Mouse (Mus musculus): ENCODE measurements around the gene Aff4. TPM values are rescaled to one million over a fixed set of nuclear protein-coding genes. Genes with fewer than 3 reads are reported as not detected.

The Aff4 gene
- polyA plus RNA-seq, 1 experiment, result 69.0 TPM

DNA sequence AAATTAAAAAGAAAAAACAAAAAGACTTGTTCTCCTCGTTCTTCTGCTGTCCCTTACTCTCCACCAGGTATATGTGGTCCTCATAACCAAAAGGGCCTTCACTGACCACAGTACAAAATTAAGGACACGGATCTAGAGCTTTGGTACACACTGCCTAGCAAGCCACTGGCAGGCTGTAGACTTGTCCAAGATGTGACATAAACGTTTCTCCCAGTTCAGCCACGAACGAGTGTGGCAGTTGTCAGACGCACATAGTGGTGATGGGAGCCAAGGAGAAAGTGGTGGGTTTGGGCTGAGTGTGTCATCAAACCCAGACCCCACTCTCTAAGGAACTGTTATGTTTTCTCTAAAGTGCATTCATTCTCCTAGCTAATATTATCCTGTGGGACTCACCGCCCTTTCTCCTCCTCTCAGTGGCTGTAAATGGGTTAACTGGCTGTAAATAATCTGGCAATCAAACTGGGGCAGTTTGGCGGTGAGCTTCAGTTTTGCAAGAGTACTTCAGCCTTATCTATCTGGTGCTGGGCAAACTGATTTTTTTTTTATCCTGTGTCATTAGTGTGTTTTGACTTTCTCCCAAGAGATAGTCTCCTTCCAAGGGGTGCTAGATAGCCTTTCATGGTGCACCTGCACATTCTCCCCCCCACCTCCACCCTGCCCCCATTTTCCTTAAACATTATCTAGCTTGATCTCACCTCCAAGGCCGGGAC, 80.9 kb downstream of the Aff4 start:
- no peak for DNase-seq (ENCODE audit: low read depth)
- no peak for TF ChIP-seq CTCF (IDR thresholded peaks at IDR 0.05; ENCODE audit: borderline replicate concordance, extremely low read depth, insufficient read depth, insufficient read length)
- no peak for TF ChIP-seq POLR2A (IDR thresholded peaks at IDR 0.05; ENCODE audit: borderline replicate concordance, extremely low read depth, insufficient read depth, insufficient read length, poor library complexity, severe bottlenecking)

GRCm38 (mm10) chr11:53433057-53433456, 82.4 kb downstream of the Aff4 start:
- TF ChIP-seq CTCF (IDR thresholded peaks at IDR 0.05; ENCODE audit: borderline replicate concordance, extremely low read depth, insufficient read depth, insufficient read length) (no peak), POLR2A (IDR thresholded peaks at IDR 0.05; ENCODE audit: borderline replicate concordance, extremely low read depth, insufficient read depth, insufficient read length, poor library complexity, severe bottlenecking) (no peak)
- no peak for DNase-seq (ENCODE audit: low read depth)

DNA sequence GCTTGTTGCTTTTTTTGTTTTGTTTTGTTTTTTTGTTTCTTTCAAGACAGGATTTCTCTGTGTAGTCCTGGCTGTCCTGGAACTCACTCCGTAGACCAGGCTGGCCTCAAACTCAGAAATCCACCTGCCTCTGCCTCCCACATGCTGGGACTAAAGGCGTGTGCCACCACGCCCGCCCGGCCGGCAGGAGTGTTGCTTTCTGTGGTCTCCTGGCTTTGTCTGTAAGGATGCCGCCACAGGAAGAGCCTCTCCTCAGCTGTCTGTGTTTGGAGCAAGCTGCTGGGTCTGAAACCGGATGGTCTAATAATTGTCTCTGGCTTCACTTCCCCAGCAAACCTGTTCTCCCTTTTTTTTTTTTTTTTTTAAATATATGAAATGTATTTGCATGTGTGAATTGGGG, 84.9 kb downstream of the Aff4 start:
- DNase-seq (ENCODE audit: low read depth), result no peak
- no peak for TF ChIP-seq POLR2A (IDR thresholded peaks at IDR 0.05; ENCODE audit: borderline replicate concordance, extremely low read depth, insufficient read depth, insufficient read length, poor library complexity, severe bottlenecking)
- no peak for TF ChIP-seq CTCF (IDR thresholded peaks at IDR 0.05; ENCODE audit: borderline replicate concordance, extremely low read depth, insufficient read depth, insufficient read length)

GRCm38 (mm10) chr11:53436338-53436737, 85.7 kb downstream of the Aff4 start:
- TF ChIP-seq CTCF (IDR thresholded peaks at IDR 0.05; ENCODE audit: borderline replicate concordance, extremely low read depth, insufficient read depth, insufficient read length), result no peak
- no peak for DNase-seq (ENCODE audit: low read depth)

DNA sequence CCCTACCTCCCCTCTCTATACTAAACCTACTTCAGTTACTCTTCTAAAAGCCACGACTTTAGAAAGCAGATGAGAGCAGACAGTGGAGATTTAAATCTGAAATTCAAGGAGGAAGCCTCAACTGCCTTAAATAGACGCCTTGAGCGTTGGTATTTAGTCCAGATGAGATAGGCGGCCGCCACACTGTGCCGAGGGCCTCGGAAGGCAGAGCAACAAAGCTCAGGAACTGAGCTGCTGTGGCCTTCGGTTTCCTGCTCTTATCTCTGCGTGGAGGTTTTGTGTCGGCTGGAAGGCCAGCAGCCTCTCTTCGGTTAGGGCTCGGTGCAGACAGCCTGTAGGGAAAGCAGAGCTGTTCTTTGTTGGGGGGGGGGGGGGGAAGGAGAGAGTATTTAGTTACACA, 91.3 kb downstream of the Aff4 start:
- no peak for DNase-seq (ENCODE audit: low read depth)
- TF ChIP-seq POLR2A (IDR thresholded peaks at IDR 0.05; ENCODE audit: borderline replicate concordance, extremely low read depth, insufficient read depth, insufficient read length, poor library complexity, severe bottlenecking) (no peak), CTCF (IDR thresholded peaks at IDR 0.05; ENCODE audit: borderline replicate concordance, extremely low read depth, insufficient read depth, insufficient read length) (no peak)

GRCm38 (mm10) chr11:53443861-53444260, 93.2 kb downstream of the Aff4 start:
- DNase-seq (ENCODE audit: low read depth), result no peak
- TF ChIP-seq CTCF (IDR thresholded peaks at IDR 0.05; ENCODE audit: borderline replicate concordance, extremely low read depth, insufficient read depth, insufficient read length) (no peak), POLR2A (IDR thresholded peaks at IDR 0.05; ENCODE audit: borderline replicate concordance, extremely low read depth, insufficient read depth, insufficient read length, poor library complexity, severe bottlenecking) (no peak)

GRCm38 (mm10) chr11:53445562-53445961, 94.9 kb downstream of the Aff4 start:
- TF ChIP-seq CTCF (IDR thresholded peaks at IDR 0.05; ENCODE audit: borderline replicate concordance, extremely low read depth, insufficient read depth, insufficient read length), result no peak
- TF ChIP-seq POLR2A (IDR thresholded peaks at IDR 0.05; ENCODE audit: borderline replicate concordance, extremely low read depth, insufficient read depth, insufficient read length, poor library complexity, severe bottlenecking), result no peak
- no peak for DNase-seq (ENCODE audit: low read depth)

DNA sequence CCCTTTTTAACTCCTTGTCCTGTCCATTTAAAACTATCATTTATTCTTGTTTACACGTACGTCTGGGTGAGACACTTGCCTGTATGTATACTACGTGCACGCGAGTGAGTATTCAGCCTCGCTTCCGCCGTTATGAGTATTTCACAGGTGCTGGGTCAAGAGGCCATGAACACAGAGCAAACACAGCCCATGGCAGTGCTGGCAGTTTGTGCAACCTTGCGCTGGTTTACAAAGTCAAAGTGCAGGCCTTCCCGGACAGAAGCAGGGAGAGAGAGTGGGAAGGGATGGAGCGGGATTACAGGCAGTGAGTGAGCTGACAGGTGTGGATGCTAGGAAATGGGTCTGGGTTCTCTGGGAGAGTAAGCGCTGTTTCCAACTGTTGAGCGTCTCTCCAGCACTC, 95.5 kb downstream of the Aff4 start:
- TF ChIP-seq CTCF (IDR thresholded peaks at IDR 0.05; ENCODE audit: borderline replicate concordance, extremely low read depth, insufficient read depth, insufficient read length), result no peak
- no peak for TF ChIP-seq POLR2A (IDR thresholded peaks at IDR 0.05; ENCODE audit: borderline replicate concordance, extremely low read depth, insufficient read depth, insufficient read length, poor library complexity, severe bottlenecking)
- DNase-seq (ENCODE audit: low read depth), result no peak

DNA sequence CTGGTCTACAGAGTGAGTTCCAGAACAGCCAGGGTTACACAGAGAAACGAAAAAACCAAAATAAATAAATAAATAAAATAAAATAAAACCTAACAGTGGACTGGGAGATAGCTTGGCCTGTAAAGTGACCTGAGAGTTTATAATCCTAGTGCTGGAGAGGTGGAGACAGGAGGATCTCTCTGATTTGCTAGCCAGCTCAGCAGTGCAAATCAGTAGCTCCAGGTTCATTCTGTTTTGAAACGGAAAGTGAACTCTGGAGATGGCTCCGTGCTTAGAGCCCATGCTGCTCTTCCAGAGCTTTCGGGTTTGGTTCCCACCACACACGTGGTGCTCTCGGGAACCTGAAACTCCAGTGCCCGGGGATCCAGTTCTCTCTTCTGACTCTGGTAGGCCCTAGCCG, 97.4 kb downstream of the Aff4 start:
- no peak for DNase-seq (ENCODE audit: low read depth)
- TF ChIP-seq CTCF (IDR thresholded peaks at IDR 0.05; ENCODE audit: borderline replicate concordance, extremely low read depth, insufficient read depth, insufficient read length) (no peak), POLR2A (IDR thresholded peaks at IDR 0.05; ENCODE audit: borderline replicate concordance, extremely low read depth, insufficient read depth, insufficient read length, poor library complexity, severe bottlenecking) (no peak)

- no peak for DNase-seq (ENCODE audit: low read depth)
- TF ChIP-seq POLR2A (IDR thresholded peaks at IDR 0.05; ENCODE audit: borderline replicate concordance, extremely low read depth, insufficient read depth, insufficient read length, poor library complexity, severe bottlenecking), result no peak
- no peak for TF ChIP-seq CTCF (IDR thresholded peaks at IDR 0.05; ENCODE audit: borderline replicate concordance, extremely low read depth, insufficient read depth, insufficient read length)
Observed at GRCm38 (mm10) chr11:53448529-53448928, 97.9 kb downstream of the Aff4 start.

DNA sequence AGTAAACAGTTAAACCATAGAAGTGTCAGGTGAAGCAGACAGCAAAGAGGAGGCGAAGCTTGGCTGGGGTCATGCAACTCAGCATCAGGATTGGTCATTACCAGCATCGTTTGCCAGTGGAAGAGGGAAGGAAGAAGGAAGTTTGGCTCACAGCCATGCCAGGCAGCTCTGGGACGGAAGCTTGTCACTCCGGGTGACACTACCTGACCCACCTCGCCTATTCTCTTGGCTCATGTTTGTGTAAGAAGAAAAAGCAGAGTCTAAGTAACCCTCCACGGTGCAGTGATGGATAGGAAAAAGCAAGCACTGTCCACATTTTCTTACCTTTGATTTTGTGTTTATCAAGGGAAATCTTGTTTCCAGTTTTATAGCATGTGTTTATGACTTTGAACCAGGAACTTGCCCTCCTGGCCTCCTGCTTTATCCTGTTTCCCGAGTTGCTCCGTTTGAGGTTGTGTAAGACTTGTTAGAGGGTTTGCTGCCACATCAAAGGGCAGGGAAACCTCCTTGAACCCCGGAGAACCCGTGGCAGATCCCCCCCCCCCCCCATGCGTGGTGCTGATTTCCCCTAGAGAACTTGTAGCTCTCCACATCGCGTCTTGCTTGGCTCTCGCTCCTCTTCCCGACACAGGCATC, 99.6 kb downstream of the Aff4 start:
- DNase-seq (ENCODE audit: low read depth), result no peak
- no peak for TF ChIP-seq POLR2A (IDR thresholded peaks at IDR 0.05; ENCODE audit: borderline replicate concordance, extremely low read depth, insufficient read depth, insufficient read length, poor library complexity, severe bottlenecking)

GRCm38 (mm10) chr11:53451361-53451760, 100.7 kb downstream of the Aff4 start:
- TF ChIP-seq CTCF (IDR thresholded peaks at IDR 0.05; ENCODE audit: borderline replicate concordance, extremely low read depth, insufficient read depth, insufficient read length) (no peak), POLR2A (IDR thresholded peaks at IDR 0.05; ENCODE audit: borderline replicate concordance, extremely low read depth, insufficient read depth, insufficient read length, poor library complexity, severe bottlenecking) (no peak)
- no peak for DNase-seq (ENCODE audit: low read depth)
